10 mouse cellular contexts compared by ENCODE assay signal in genomic region chr1:120341811-120342370, GRCm38 (mm10). TPM values are rescaled to one million over a fixed set of nuclear protein-coding genes. Genes with fewer than 3 reads are reported as not detected.
DNase-seq lines count a peak whose midpoint lies in the region; ATAC-seq and TF ChIP-seq lines count a peak whose summit lies in the region.
"Had no signal": no experiment of that assay in that cellular context is flagged by ENCODE, and none has a peak within 500 bp of the region (broad histone marks: within the 10 kb centered on the region; RNA-seq: fewer than 3 reads in every experiment).

No protein-coding gene starts in this region.

- H3K4me1 ChIP-seq in forebrain, embryonic 12.5 days, result peaks cover 36% of the 10 kb centered on the region
- H3K4me1 ChIP-seq in limb, embryonic 12.5 days (replicated peaks), result peaks cover 23% of the 10 kb centered on the region
- H3K4me1 ChIP-seq in neural tube, embryonic 15.5 days, result peaks cover 29% of the 10 kb centered on the region
- H3K4me1 ChIP-seq in kidney, adult 2 months (ENCODE audit: control insufficient read depth, insufficient read depth, low read length), result no peaks in the 10 kb centered on the region

- no peak for ATAC-seq in forebrain, embryonic 12.5 days (ENCODE audit: low FRiP score)
- ATAC-seq in limb, embryonic 12.5 days (ENCODE audit: insufficient number of reproducible peaks, insufficient read depth, low FRiP score, low TSS enrichment, low read depth), result no peak
- ATAC-seq in neural tube, embryonic 15.5 days (ENCODE audit: low FRiP score), result no peak

- peak overlapping the region; percentile 93 for H3K27ac ChIP-seq in layer of hippocampus, adult 2 months
- no peak overlapping the region for H3K27ac ChIP-seq in forebrain, embryonic 12.5 days
- no peak overlapping the region for H3K27ac ChIP-seq in limb, embryonic 12.5 days
- no peak overlapping the region for H3K27ac ChIP-seq in neural tube, embryonic 15.5 days (replicated peaks)
- no peak overlapping the region for H3K27ac ChIP-seq in kidney, adult 2 months (ENCODE audit: insufficient read depth, low read depth, low read length)
- H3K27ac ChIP-seq: macrophage had no signal

- H3K27me3 ChIP-seq in forebrain, embryonic 12.5 days, result peaks cover 92% of the 10 kb centered on the region
- H3K27me3 ChIP-seq in limb, embryonic 12.5 days, result peaks cover 95% of the 10 kb centered on the region
- H3K27me3 ChIP-seq in neural tube, embryonic 15.5 days (replicated peaks), result peaks cover 94% of the 10 kb centered on the region
- no peaks in the 10 kb centered on the region for H3K27me3 ChIP-seq in kidney, adult 2 months (replicated peaks; ENCODE audit: control insufficient read depth, insufficient read depth, low read length)

- no peaks in the 10 kb centered on the region for H3K36me3 ChIP-seq in forebrain, embryonic 12.5 days (replicated peaks)
- H3K36me3 ChIP-seq in limb, embryonic 12.5 days, result no peaks in the 10 kb centered on the region
- H3K36me3 ChIP-seq in neural tube, embryonic 15.5 days, result no peaks in the 10 kb centered on the region
- H3K36me3 ChIP-seq in kidney, adult 2 months (ENCODE audit: control insufficient read depth, insufficient read depth, low read length), result no peaks in the 10 kb centered on the region

- DNase-seq in layer of hippocampus, adult 2 months (ENCODE audit: low spot score in 2 of 2), result no peak
- DNase-seq in layer of hippocampus, adult 9-10 months (ENCODE audit: low spot score), result no peak
- no peak for DNase-seq in cerebellum, adult 11-12 months
- no peak for DNase-seq in cerebellum, adult 9-11 months
- DNase-seq in kidney, adult 2 months, result no peak

- no peak for TF ChIP-seq POLR2A in kidney, adult 2 months (IDR thresholded peaks at IDR 0.05; ENCODE audit: low read depth, low read length)

- H3K9ac ChIP-seq in forebrain, embryonic 12.5 days, result 0 out of 2 replicates have a peak overlapping the region, but pooled peaks have one; percentile 21
- H3K9ac ChIP-seq in limb, embryonic 12.5 days (replicated peaks), result no peak overlapping the region
- no peak overlapping the region for H3K9ac ChIP-seq in neural tube, embryonic 15.5 days (replicated peaks)

- H3K4me3 ChIP-seq in layer of hippocampus, adult 2 months, result peak overlapping the region; percentile 62
- peak overlapping the region; percentile 40 for H3K4me3 ChIP-seq in forebrain, embryonic 12.5 days (replicated peaks)
- peak overlapping the region; percentile 33 for H3K4me3 ChIP-seq in limb, embryonic 12.5 days (replicated peaks)
- peak overlapping the region; percentile 36 for H3K4me3 ChIP-seq in neural tube, embryonic 15.5 days (replicated peaks)
- no peak overlapping the region for H3K4me3 ChIP-seq in kidney, adult 2 months (ENCODE audit: insufficient read depth, low read depth, low read length)

- no peak for TF ChIP-seq CTCF in layer of hippocampus, adult 2 months (conservative IDR thresholded peaks at IDR 0.05)
- TF ChIP-seq CTCF in kidney, adult 2 months (conservative IDR thresholded peaks at IDR 0.05; ENCODE audit: insufficient read depth, insufficient read length, low read depth, low read length), result no peak

- peak overlapping the region; percentile 59 for H3K4me2 ChIP-seq in forebrain, embryonic 12.5 days
- H3K4me2 ChIP-seq in limb, embryonic 12.5 days, result peak overlapping the region; percentile 56
- peak overlapping the region; percentile 65 for H3K4me2 ChIP-seq in neural tube, embryonic 15.5 days

- 2% methylated on average over 17 of the region's 17 CpGs for WGBS in forebrain, embryonic 12.5 days
- WGBS in limb, embryonic 12.5 days, result 3% methylated on average over 17 of the region's 17 CpGs
- 2% methylated on average over 17 of the region's 17 CpGs for WGBS in neural tube, embryonic 15.5 days
- 1% methylated on average over 17 of the region's 17 CpGs for WGBS in kidney, adult 2 months

- no peaks in the 10 kb centered on the region for H3K9me3 ChIP-seq in forebrain, embryonic 12.5 days
- no peaks in the 10 kb centered on the region for H3K9me3 ChIP-seq in limb, embryonic 12.5 days
- no peaks in the 10 kb centered on the region for H3K9me3 ChIP-seq in neural tube, embryonic 15.5 days (replicated peaks)

RNA-seq across cellular contexts. Expression of gene C1ql2, which starts 1.5 kb away (rescaled TPM):
- total RNA-seq in layer of hippocampus, adult 2 months (2021), result 10 to 100 TPM; 86.1 to 94.4 TPM
- polyA plus RNA-seq in forebrain, embryonic 12.5 days (2016; fragmentation: Nextera tagmentation; extraction: Ambion mirVana), result 0.13 and 0.40 TPM in 2 replicates
- polyA plus RNA-seq in limb, embryonic 12.5 days (2016; fragmentation: Nextera tagmentation; extraction: Ambion mirVana), result not detected in 2 replicates
- 1.4 and 3.2 TPM in 2 replicates for polyA plus RNA-seq in neural tube, embryonic 15.5 days (2015; fragmentation: Nextera tagmentation; extraction: Ambion mirVana)
- 0.08 TPM in 1 of 2 replicates, not detected in the other for polyA plus RNA-seq in kidney, adult 2 months (2012; rRNA removed)
- total RNA-seq: hematopoietic stem cell, adult 5-6 weeks had no signal
- polyA plus RNA-seq: macrophage had no signal
